Mouse (Mus musculus) skeletal muscle tissue, adult 2 months (tissue): Measurements from ENCODE around the gene Picalm.
A peak's percentile ranks its signal among the peaks of the same experiment; 100 is the strongest.
"Not testable (repeated sequence)": the region's sequence is repeated elsewhere in the genome, so short reads cannot be mapped to it uniquely, and the experiment has no call there.

Experiments
- DNase-seq: peaks from one replicate; pipeline ENCODE4 v3.0.0-alpha.2; 2012; ENCODE audit warnings: low read depth, low spot score

Picalm gene

GRCm38 (mm10) chr7:90131831-90132241, 1.8 kb downstream of the Picalm start:
- peak; percentile 51 for DNase-seq

GRCm38 (mm10) chr7:90132322-90132721, 2.3 kb downstream of the Picalm start:
- no peak for DNase-seq

GRCm38 (mm10) chr7:90136736-90137135, 6.7 kb downstream of the Picalm start:
- no peak for DNase-seq

GRCm38 (mm10) chr7:90138359-90138758, 8.3 kb downstream of the Picalm start:
- DNase-seq: no peak

GRCm38 (mm10) chr7:90140290-90140689, 10.3 kb downstream of the Picalm start:
- no peak for DNase-seq

GRCm38 (mm10) chr7:90144275-90144674, 14.3 kb downstream of the Picalm start:
- no peak for DNase-seq

GRCm38 (mm10) chr7:90144971-90145370, 15.0 kb downstream of the Picalm start:
- no peak for DNase-seq

- no peak for DNase-seq
These were observed 15.4 kb downstream of the Picalm start for GRCm38 (mm10) chr7:90145376-90145775.

- peak; percentile 54 for DNase-seq
These were observed 15.9 kb downstream of the Picalm start for GRCm38 (mm10) chr7:90145897-90146296.

- peak; percentile 80 for DNase-seq
These were observed 16.3 kb downstream of the Picalm start for GRCm38 (mm10) chr7:90146321-90146720.

GRCm38 (mm10) chr7:90148023-90148422, 18.0 kb downstream of the Picalm start:
- no peak for DNase-seq

- DNase-seq: no peak
These were observed 18.5 kb downstream of the Picalm start for GRCm38 (mm10) chr7:90148516-90148915.

GRCm38 (mm10) chr7:90150311-90150710, 20.3 kb downstream of the Picalm start:
- peak; percentile 51 for DNase-seq

- DNase-seq: no peak
These were observed 28.0 kb downstream of the Picalm start for GRCm38 (mm10) chr7:90158034-90158433.

- DNase-seq: no peak
These were observed 30.6 kb downstream of the Picalm start for GRCm38 (mm10) chr7:90160598-90160997.

- no peak for DNase-seq
These were observed 34.3 kb downstream of the Picalm start for GRCm38 (mm10) chr7:90164276-90164675.

- no peak for DNase-seq
These were observed 36.0 kb downstream of the Picalm start for GRCm38 (mm10) chr7:90165970-90166369.

- not testable (repeated sequence) for DNase-seq
These were observed 37.8 kb downstream of the Picalm start for GRCm38 (mm10) chr7:90167777-90168176.

- DNase-seq: no peak
These were observed 43.8 kb downstream of the Picalm start for GRCm38 (mm10) chr7:90173778-90174177.

- no peak for DNase-seq
These were observed 45.6 kb downstream of the Picalm start for GRCm38 (mm10) chr7:90175576-90175975.

GRCm38 (mm10) chr7:90180635-90181034, 50.6 kb downstream of the Picalm start:
- no peak for DNase-seq

- DNase-seq: peak; percentile 33
These were observed 70.2 kb downstream of the Picalm start for GRCm38 (mm10) chr7:90200251-90200650.

GRCm38 (mm10) chr7:90201877-90202465, 72.0 kb downstream of the Picalm start:
- no peak for DNase-seq

GRCm38 (mm10) chr7:90203914-90204313, 73.9 kb downstream of the Picalm start:
- no peak for DNase-seq
